Mouse (Mus musculus) erythroid progenitor cell, adult 5-6 weeks (primary cell): ENCODE measurements around the gene Svep1. TPM values are rescaled to one million over a fixed set of nuclear protein-coding genes. Genes with fewer than 3 reads are reported as not detected.

Source experiments
- ATAC-seq: replicated peaks from 2 replicates; pipeline ENCODE4 v1.8.0; 2016; ENCODE audit warnings: moderate number of reproducible peaks, mild to moderate bottlenecking, moderate TSS enrichment, inconsistent platforms; ENCODE audit not compliant: poor library complexity, low FRiP score, severe bottlenecking
- total RNA-seq, 2 experiments: library from RNA; stranded (forward) in 1 of 2; stranded (reverse) in 1 of 2; fragments of 150-400 nt in 1 of 2; fragments of 186-747, 209-891 nt in 1 of 2; gene quantifications; 2 replicates each; pipeline versions ENCODE4 v1.2.3 to v1.2.4; 2015 to 2017; ENCODE audit warnings: low replicate concordance in 2 of 2

The Svep1 gene
- total RNA-seq, 2 experiments from 2014 or later: 0.30 TPM; not detected in 1

DNA sequence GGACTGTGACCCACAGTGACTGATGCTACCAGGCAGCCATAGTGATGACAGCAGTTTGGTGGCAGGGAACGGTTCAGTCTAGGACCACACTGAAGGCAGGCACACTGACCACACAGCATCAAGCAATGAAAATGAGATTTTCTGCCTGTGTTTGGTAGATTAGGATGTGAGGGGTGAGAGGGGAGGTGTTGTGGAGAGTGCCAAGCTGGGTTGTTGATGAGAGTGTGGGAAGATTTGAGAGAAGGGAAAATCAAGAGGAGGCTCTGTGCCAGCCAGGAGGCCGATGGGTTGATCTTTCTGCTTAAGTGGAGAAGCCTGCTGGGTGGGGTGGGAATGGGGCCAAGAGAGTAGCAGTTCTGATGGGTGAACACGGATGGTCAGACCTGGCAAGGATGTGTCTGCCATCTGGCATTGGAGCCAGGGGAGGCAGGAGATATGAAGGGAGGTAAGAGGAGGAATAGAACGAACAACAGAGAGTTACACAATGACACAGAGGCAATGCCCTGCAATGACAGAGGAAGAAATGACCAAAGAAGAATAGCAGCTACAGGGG, 32.1 kb downstream of the Svep1 start:
- no peak for ATAC-seq

DNA sequence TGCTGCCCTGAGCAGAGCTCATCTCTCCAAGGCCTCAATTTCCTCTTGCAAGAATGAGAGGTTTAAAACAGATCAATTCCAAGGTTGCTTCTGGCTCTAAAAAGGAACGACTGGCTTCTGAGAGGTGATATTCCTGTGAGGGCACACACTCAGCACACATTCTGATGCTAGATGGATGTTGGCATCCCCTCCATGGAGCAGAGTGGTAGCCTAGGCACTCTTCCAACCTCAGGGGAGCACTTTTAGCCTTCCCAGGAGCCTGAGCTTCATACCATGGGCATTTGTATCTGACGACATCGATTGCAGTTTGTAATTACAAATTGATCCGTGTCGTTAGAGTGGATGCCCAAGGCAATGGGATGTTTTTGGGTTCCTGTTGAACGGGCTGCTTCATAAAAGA, 33.3 kb downstream of the Svep1 start:
- no peak for ATAC-seq

DNA sequence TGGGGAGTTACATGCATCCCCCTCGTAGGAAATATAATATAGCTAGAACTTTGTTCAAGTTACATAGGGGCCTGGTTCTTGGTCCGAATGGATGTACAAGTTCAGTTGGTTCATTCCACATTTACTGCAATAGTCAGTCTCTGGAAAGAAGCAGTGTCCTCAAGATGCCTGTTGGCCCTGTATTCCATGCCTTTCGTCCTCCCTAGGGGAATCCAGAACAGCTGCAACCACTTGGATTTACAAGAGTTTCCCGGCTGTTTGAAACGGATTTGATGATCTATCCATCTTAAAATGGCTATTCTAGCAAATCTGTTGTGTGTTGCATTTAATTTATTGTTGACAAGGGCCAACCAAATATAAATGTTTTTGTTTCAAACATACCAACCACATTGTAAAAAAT, 36.2 kb downstream of the Svep1 start:
- no peak for ATAC-seq

DNA sequence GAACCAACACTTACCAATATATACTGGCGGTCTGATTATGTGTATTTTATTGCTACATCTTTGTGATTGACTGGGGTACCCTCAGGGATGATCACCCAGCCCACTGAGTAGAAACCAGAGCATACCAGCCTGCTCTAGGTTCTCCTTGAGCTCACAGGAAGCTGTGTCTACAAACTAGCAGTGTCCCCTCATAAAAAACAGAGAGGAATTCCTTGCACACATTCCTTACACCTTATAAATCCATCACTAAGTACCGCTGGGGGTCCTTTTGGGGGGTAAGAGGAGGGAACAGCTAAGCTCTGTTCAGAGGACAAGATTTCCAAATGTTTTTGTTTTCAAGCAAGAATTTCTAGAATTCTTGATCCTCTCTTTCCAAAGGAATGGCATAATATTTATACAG, 36.7 kb downstream of the Svep1 start:
- no peak for ATAC-seq

DNA sequence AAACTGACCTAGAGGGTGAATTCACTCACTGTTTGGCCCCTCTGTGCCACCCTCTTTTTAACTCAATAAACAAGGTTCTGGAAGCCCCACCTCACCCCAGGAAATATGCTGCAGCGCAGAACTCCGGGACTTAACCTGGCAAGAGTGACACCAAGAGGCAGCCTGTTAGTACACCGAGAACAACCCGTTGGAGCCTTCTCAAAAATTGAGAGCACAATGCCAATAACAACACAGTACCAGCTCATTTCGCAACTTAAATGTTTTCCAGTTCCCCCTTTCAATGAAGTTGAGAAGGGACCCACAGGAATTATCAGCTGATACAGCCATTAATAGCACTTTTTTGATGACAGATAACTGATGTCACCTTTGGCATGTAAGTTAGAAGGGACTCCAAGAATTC, 38.3 kb downstream of the Svep1 start:
- ATAC-seq: no peak

DNA sequence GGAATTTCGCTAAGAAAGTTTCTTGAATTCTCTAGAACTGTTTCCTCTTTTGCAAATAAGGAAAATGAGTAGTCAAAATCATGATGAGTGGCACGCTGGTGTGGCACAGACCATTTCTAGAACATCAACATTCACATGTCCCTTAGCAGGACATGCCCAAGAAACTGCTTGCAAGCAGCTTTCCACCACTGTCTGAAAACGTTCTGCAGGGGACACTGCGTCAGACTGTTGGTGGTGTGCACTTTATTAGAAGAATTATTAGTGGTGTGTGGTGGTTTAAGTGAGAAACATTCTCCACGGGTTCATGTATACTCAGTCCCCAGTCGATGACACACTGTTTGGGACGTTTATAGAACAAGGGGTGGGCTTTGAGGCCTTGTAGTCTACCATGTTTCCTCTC, 40.9 kb downstream of the Svep1 start:
- no peak for ATAC-seq

DNA sequence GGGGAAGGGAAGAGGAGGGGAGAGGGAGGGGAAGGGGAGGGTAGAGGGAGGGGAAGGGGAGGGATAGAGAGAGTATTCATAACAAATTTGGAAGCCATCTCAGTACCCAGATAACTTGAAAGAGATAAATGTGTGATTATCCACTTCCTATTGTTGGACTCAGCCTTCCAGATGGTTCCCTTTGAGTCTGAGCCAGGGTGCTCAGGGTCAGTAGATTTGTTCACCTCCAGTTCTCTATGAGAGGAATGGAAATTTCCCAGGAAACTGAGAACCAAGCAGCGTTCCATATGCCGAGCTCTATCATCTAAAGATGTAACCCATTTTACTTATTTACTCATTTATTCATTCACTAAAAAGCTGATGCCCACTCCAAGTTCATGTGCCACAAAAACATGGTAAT, 44.8 kb downstream of the Svep1 start:
- ATAC-seq: no peak

DNA sequence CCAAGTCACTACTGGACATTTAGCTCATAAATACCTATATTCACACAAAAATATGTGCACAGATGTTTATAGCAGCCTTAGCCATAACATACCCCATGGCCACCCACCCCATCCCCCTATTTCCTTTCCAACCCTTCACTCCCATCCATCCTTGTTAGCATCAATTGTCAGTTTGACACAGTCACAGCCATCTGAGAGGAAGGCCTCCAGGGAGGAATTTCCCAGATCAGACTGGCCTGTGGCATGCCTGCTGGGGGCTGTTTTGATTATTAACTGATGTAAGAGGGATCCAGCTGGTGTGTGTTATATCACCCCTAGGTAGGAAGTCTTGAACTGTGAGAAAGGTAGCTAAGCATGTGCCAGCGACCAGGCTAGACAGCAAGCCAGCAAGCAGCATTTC, 47.1 kb downstream of the Svep1 start:
- ATAC-seq: no peak

DNA sequence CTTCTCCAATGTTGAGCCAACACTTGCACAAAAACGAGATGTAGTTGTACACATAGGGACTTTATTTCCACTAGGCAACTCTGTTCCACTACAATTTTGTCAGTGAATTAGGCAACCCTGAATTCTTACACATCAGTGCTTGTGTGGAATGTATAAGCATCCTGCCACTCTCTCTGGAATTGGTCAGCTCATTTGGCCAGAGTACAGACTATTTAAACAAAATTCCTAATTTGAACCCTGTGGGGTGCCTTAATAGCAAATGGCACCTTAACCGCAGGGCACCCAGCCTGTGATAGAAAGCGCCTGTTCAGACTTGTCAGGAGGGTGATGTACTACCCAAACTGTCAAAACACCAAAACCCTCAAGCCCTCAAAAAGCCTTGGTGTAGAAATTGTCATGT, 56.4 kb downstream of the Svep1 start:
- ATAC-seq: no peak

DNA sequence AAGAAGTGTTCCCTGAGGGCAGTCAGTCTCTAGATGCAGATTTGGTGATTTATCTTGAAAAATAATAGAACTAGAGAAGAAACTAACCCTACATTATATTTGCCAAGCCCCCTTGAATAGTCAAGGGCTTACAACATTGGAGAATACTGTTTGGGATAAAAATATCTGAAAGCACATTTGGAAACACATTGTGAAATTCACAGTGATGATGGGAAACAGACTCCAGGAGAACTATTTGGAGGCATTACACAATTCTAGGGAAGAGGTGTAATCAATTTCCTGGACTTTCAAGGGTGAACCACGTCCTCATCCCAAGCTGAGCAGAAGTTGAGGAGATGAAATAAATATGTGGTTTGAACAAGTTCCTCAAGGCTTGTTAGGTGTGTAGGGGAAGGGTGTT, 57.5 kb downstream of the Svep1 start:
- no peak for ATAC-seq

DNA sequence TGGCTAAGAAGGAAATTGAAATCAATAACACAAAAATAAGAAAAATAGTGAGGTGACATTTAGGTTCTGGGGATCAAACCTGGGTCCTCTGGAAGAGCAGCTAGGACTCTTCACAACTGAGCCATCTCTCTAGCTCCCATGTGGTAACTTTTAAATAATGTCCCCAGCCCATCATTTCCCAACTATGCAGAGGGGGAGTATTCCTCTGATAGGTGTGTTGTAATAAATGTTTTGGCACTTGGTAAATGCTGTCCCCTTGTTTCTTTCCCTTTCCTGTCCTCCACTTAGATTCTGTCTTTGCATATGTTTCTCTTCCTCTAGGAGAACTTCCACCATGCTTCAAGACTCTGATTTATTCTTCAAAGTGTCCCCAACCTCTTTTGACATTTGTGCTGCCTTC, 58.1 kb downstream of the Svep1 start:
- no peak for ATAC-seq

DNA sequence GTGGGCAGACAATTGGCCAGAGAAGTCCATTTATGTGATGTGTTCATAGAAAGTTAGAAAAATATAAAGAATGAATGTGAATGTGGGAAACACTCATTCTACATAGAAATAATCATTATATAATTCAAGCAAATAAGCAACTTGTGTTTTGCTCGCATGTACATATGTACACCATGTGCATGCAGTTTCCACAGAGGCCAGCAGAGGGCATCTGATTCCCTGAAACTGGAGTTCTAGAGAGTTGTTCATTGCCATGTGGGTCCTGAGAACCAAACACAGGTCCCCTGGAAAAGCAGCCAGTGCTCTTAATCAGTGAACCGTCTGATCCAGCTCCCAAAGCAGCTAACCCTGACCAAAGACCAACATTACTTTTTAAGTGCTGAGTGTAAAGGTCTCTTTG, 60.0 kb downstream of the Svep1 start:
- ATAC-seq: no peak

DNA sequence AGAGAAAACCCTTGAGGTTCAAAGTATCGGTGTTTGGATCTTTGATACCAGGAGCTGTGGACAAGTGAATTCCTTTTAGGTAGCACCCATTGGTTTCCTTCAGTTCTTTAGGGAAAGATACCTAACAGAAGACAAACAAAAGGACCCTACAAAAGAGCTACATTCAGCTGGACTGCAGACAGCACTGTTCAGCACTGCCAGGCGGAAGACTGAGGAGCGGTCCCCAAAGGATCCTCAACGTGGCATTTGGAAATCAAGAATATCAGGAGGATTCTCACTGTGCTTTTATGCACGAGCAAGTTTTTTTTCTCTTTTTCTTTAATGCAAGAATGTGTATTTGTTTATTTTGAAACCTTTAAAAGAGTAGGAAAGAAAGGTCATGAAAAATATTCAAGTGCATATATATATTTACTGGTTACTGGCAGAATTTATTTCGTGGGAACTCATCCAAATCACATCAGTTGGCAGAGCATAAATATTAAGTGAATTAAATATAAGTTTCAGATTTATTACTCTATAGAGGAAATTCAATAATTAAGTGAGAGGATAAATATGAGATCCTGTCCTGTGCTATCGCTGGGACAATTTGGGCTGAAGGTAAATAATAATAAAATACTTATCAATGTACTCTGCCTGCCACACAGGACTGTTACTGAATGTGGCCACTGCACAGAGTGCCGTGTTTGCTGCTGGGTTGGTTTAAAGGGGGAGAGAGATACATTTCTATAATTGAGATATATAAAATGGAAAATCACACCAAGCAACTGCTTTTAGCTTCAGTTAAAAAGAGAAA, 66.7 kb downstream of the Svep1 start:
- no peak for ATAC-seq

DNA sequence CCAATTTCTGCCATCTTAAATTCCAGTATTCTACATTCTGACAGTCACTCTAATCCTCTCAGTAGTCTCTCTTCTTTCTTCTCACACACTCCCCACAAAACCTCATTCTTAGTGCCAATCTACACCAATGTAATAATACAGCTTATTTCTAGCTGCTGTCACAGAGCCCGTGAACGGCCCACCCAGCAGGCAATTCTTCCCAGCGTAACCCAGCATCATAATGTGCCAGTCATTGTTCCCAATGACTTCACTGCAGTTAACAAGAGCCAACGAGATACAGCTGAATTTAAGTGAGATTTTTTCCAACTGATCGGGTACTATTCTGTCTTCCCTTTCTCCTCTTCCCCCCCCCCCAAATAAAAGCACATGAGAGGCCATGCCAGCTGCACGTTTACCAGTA, 67.4 kb downstream of the Svep1 start:
- ATAC-seq: no peak

DNA sequence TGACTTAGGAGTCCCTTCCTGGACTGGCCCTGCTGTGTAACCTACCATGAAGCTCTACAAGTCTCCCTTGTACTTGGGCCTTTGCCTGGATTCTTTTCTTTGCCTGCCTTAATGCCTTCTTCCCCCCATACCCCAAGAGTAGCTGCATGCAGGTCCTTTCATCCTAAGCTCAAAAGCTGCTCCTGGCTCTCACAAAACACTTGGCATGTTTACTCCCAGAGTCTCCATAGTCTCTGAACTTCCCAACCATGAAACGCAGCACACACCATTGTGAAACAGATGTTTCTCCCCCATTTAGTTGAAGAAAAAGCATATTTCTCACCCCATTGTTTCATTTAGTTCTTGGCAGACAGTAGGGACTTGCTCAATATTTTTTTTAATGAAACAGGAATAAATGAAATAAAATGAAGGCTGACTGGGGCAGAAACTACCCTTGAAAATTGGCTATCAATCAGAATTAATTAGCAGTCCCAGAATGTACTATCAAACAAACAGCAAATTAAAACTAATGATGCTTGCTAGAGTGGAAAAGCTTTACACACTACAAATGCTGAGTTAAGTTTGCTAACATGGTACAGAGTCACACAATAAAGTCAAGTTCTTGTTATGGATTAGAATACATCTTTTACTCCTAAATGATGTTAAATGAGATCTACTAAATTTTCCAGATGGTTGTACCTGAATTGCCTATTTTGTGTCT, 72.9 kb downstream of the Svep1 start:
- no peak for ATAC-seq

DNA sequence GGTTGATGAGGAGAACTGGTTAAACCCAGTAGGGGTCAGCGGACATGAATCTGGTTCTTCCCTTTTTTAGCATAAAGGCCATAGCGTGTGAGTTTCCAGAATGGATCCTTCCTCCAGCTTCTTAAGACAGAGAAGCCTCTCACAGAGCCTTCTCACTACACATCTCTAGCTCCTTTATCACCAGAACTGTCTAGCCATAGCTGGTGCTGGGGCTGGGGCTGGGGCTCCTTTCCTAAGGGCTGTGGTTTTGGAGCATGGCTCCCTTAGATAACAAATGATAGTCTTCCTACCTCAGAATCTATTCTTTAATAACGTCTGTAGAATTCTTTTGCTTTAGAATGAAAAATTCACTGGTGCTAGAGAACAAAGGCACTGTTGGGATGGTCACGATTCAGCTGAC, 76.8 kb downstream of the Svep1 start:
- no peak for ATAC-seq

DNA sequence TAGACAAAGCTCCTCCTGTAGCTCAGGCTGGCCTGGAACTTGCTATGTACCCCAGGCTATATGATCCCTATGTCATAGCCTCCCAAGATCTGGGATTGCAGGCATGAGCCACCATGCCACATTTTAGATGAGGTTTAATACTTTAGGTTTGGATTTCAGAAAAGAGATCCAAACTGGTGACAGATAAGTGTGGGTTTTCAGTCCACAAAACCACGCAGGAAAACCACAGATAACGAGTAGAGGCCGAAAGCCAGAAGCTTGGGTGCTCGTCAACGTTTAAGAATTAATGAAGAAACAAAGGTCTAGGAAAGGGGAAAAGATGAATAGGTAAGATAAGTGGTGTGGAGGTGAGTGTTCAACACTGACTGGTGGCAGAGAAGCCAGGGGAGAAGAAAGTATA, 79.6 kb downstream of the Svep1 start:
- ATAC-seq: no peak

DNA sequence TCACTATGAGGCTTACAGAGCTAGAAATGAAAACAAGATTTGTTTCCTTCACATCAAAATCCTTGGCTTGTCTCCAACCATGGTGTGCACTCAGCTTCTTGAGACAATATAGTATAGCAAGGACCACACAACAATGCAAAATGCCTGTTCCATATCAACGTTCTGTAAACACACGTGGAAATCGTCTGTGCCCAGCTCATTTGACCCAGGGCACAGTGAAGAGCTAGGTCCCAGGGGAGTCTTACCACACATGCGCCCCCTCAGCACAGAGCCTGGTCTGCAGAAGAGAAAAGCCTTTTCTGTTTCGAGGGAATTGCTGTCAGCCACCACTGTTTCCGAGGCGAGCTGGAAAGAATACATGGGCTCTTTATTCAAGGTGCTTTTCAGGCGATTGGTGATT, 91.2 kb downstream of the Svep1 start:
- no peak for ATAC-seq

DNA sequence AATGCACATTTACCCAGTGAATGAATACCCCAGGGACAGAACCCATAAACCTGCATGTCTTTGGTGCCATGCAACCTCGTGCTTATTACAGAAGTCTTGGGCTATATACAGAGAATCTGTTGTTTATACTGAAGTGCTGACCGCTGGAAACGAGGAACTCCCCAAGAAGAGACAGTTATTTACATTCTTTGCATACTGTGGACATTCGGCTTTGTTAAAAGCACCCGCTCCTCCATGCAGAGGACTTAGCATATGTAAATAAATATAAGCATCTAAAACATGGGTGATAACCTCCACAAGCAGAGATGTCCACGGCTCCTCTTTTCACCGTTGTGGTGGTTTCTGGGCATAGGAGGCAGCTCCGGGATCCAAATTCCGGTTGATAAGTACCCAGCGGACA, 95.7 kb downstream of the Svep1 start:
- ATAC-seq: no peak

DNA sequence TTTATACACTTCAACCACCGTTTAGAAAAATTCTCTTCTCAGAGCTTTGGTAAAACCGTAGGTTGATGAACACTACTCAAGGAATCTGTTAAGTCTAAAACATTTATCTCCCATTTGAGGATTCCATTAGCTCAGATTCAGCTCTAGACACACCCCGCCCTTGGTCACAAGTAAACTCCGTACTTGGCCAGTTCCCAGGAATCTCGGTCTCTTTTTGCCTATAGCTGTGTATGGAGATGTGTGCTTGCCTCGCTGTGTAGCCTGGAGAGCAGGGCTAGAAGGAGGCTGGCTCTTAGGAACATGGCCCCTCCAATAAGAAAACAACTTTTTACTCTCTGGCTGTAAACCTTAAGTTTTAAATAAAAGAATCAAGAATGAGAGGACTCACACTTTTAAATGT, 96.9 kb downstream of the Svep1 start:
- no peak for ATAC-seq

DNA sequence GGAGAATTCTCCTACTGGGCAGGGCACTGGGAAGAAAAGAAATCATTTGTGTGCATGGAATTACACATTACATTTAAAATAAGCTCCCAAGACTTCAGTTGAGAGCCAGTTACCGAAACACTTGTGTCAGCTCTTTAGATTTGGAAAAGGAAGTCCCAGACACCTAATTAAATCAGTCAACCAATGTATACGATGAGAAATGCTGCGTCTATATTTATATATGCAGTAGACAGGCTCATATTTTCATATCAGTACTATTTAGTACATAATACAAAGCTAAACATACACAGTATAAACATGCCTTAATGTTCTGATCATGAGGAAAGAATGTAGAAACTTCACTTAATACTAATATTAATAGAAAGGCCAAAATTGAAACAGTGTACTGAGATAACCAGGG, 98.3 kb downstream of the Svep1 start:
- no peak for ATAC-seq
